Mouse (Mus musculus) cerebellum, adult (tissue): Measurements from ENCODE around the gene Insr.

Experiments used
- ATAC-seq: cut with Nextera tagmentation; 2 replicates; pipeline ENCODE4 v1.9.2; 2017; ENCODE audit warnings: mild to moderate bottlenecking, moderate library complexity, mixed read lengths; ENCODE audit not compliant: insufficient number of reproducible peaks, low FRiP score, low TSS enrichment

The Insr gene

DNA sequence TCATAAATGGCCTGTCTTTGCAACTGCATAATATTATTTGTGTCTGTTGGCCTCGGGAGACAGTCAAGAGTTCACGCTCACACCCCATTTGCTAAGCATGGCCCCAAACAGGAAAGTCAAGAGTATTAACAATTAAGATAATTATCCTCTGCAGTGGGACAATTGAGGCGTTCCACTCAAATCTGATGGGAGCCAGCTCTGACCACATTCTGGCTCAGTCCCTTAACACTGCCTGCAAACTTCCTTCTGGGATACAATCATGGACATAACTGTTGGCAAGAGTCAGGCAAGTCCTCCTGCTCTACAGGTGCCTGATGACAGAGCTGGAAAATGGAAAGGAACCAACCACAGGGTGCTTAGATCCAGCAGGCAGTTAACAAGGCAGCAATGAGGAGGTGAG is 43.1 kb downstream of the Insr start:
- no peak for ATAC-seq

DNA sequence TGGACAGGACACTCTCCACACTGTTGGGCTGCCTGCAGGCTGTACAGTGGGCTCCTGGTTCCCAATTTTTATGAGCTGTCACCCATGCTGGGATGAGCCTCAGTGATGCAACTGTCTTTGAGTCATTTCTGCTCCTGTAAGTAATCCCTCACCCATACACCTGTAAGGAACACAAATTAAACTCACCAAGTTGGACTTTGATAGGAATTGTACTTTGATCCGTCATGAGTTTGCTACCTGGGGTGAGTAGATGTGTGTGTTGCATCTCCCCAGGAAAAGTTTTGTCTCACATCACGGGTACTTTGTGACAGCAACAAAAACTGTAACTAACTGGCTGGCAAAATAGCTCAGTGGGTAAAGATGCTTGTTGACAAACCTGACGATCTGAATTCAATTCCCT is 44.8 kb downstream of the Insr start:
- ATAC-seq: no peak

DNA sequence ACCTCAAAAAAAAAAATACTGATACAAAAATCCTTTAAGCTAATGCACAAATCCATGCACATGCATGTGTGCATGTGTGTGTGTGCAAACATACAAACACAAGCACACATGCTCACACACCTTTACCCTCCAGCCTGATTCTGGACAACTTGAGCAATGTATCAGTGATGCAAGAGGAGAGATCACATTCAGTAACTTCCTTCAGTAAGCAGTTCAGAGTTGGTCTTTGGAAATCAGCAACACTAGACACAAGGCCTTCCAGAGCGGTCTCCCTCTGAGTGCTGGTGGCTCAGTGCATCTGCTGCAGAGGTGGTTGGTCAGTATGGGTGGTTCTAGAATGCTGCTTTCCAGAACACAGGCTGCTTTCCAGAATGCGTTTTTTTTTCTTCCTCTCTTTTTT is 46.8 kb downstream of the Insr start:
- ATAC-seq: no peak

DNA sequence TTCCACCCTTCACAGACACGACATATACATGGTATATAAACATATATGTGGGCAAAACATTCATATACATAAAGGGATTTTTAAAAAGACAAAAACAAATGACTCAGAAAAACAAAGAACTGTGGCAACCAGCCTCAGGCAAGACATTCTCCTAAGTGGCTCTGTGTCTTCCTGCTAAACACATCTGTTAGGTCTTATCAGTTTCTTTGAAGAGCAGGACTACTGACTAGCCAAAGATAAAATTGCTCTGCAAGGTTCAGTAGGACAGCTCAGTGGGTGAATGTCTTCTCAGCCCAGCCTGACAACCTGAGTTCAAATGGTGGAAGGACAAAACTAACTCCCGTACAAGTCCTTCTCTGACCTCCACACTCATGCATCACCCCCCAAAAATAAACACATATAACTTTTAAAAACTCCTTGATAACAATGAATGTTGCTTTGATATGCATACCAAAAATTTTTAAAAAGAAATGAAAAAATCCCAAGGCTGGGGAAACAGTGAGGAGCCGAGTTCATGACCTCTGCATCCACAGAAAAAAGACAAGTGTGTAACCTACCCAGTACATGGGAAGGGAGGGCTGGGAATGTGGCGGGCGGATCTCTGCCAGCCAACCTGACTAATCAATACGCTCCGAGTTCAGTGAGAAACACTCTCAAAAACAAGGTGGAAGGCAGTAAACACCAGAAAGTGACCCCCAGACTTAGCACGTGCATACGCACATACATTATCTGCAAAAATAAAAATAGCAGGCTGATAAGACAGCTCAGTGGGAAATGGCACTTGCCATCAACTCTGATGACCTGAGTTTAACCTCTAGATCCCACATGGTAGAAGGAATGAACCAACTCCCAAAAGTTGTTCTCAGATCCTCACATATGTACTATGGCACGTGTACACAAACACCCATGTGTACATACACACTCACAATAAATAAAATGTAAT is 49.0 kb downstream of the Insr start:
- ATAC-seq: no peak

DNA sequence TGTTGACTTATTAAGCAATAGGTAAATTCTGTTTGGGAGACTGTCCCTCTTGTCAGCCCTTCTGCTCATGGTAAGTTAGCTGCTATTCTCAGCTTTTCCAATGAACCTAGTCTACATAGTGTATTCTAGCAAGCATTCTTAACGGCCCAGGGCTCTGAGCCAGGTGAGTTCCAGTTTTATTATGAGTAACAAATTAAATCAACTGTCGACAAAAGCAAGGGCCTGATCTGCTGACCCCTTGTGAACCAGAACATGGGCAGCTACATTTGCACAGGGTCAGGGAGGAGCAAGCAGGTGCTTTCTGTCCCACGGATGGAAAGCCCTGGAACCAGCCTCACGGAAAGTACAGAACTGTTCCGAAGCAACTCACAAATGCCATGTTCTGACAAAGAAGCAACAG is 52.0 kb downstream of the Insr start:
- no peak for ATAC-seq

DNA sequence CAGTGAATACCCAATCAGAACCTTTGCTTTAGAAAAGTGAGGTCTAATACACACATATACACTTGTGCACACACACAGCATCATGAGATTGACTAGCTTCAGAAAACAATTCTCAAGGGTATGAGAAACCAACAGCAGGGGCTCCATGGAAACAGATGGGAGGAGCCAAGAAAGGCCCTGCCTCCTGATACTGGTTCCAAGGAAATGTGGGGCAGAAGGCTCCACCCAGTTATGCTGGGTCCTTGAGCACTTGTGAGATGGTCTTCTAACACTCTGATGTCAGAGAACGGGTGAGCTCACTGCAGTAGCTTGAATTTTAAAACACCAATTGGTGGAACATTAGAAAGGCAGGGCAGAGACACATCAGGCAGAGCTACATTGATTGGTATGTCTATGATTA is 53.7 kb downstream of the Insr start:
- no peak for ATAC-seq

DNA sequence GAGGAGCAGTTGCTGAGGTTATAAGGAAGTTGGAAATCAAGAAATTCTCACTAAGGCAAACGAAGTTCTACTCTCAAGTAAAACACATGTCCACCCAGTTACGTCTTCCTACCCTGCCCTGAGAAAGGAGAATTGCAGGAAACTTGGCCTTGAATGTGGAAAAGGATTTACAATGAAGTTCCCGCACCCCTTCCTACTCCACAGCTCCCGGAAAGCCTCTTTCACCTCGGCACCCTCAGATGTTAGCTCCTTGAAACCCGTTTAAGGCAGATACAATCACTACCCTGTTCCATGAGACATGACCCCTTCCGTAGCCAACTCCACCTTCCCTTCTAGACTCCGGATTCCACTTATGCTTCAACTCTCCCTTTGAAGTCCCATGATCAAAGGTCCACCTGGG is 54.2 kb downstream of the Insr start:
- no peak for ATAC-seq

DNA sequence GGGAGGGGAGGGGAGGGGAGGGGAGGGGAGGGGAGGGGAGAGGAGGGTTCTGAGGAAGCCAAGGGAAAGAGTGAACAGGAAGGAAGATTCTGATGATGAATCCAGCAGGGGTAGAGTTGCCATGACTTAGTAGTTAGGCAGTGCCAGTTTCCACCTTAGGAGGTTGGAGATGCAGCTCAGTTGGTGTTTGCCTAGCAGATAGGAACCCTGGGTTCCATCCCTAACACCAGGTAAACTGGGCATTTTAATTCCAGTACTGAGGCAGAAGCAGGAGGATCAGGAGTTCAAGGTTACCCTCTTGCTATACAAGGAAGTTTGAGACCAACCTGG is 56.8 kb downstream of the Insr start:
- ATAC-seq: no peak

DNA sequence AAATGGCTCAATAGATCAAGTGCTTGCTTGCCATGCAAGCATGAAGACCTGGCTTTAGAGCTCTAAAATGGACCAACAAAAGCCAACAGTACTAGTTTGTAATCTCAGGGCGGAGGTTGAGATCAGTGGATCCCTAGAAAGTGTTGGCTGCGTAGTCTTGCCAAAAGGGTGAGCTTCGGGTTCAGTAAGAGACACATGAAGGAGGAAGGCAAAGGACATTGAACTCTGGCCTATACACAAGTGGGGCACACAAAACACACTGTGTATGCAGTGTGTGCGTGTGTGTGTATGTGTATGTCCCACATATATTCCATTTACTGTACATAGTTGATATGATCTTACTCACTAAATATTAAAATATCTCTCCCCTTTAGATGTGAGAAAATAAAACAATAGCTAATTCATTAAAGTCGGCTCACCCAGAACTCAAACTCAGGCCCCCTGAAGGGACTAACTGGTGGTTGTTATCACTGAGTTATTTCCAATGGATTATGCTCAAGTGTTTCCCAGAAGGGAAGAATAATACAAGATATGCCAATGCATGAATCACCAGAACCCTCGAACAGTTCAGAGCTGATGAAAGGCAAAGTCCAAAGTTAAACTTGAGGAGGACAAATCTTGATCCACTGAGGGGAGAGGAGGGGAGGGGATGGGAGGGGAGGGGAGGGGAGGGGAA is 57.3 kb downstream of the Insr start:
- ATAC-seq: no peak

DNA sequence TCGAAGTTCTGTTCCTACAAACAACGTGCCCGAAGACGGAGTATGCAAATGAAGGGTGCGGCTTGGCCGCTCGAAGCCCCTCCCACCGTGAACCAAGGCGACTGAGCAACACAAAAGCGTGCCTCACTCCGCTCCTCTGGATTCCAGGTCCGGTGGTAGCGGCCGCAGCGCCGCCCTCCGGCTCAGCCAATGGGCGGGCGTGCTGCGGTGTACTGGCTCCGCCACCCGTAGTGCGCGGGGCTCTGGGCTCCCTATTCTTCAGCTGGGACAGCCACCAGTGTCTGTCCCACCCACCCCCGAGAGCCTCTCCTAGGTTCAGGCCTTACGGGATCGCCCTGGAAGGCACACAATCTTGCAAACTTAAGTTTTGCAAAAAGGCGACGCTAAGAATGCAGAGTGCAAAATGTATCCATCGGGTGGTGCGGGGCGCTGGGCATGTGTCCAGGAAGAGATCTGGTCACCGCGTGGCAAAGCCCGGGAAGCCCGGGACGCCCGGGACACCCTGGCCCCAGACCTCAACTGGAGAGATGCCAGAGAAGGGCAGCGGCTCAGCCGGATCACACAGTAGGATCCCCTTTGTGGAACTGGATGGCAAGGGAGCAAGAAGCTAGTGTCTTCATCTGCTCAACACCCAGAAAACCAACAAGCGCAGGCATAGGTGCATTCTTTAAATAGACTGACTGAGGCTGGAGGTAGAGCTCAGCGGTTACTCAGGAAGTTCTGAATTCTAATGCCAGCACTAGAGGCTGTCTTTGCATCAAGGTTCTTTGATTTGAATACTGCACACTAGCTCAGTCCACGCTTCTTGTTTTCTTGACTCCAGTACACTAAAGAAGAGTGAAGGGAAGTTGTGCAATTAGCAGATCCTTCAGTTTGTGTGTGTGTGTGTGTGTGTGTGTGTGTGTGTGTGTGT is 58.1 kb downstream of the Insr start:
- ATAC-seq: peak; percentile 98

DNA sequence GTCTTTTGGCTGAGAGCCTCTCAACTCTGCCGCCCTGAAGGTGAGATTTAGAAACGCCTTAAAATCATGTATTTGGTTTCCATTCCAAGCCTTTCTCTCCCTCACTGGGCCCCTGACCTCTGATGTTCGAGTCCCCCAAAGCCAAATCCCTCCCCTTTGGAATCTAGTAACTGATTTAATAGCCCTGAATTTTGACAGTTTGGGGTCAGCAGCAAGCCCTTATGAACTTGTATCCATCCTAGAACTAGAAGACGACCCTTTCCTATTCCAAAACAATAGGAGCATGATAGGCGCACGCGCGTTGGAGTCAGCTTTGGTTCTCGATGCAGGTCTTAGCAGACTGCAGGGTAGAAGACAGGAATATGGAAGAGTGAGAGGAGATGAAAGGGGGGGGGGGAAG is 58.9 kb downstream of the Insr start:
- no peak for ATAC-seq

DNA sequence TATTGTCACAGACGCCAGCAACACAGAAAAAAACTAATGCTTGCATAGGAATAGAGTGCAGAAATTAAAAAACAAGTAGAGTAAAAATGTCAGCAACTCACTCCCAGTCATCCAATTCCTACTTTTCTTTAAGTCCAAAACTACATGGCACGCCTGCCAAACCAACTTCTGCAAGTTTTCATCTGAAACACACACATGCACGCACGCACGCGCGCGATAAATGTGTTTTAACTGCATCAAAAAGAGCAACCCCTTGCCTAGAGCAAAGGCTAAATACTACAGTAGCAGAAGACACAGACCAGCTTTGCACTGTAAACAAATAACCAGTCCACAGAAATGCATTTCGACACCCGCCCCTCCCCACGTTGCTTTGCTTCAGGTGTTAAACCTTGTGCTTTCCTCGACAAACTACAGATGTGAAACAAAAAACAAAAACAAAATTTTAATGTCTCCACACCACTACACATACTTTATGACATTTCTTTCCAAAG is 59.5 kb downstream of the Insr start:
- ATAC-seq: no peak

DNA sequence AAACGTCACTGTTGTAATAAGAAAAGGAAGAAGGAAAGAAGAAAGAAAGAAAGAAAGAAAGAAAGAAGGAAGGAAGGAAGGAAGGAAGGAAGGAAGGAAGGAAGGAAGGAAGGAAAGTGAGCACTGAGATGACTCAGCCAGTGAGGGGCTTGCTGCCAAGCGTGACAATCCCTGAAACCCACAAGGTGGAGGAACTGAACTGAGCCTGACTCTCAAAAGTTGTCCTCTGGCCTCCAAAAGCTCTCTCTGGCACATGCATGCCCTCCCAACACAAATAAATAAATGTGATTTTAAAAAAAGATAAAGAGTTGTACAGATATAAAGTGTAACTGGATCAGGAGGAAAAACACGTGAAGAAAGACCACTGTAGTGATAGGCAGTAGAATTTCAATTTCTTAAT is 60.2 kb downstream of the Insr start:
- no peak for ATAC-seq

DNA sequence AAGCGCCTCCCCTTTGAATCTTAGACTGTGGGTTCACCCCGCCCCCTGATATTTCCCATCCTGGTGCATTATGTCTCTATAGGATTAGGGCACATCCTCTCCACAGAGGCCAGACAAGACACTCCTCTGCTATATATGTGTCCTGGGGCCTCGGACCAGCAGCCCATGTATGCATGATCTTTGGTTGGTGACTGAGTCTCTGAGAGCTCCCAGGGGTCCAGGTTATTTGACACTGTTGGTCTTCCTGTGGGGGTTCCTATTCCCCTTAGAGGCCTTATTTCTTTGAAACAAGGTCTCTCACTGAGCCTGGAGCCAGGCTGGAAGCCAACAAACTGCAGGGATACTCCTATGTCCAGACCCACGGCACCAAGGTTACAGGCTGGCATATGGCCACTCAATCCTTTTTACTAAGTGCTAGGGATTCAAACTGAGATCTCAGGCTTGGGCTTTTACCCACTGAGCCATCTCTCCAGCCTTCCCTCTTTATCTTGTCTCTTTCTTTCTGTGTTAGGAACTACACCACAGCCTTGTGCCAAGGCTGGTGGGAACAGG is 62.8 kb downstream of the Insr start:
- ATAC-seq: no peak

DNA sequence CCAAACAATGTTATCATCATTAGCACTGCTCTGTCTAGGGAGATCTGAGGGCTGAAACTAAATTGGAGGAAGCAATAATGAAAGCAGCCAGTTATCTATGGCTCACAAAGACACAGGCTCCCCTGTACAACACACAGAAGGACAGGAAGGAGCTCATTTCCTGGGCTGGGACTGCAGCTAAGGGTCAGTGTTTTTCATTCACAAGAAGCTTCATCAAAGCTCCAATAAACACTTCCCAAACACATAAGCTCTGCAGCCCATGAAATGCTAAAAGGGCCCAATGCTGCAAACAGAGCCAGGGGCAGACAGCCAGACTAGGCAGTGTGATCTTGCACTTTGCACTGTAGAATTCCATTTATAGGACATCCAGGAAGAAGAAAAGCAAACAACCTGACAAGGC is 63.9 kb downstream of the Insr start:
- ATAC-seq: no peak

DNA sequence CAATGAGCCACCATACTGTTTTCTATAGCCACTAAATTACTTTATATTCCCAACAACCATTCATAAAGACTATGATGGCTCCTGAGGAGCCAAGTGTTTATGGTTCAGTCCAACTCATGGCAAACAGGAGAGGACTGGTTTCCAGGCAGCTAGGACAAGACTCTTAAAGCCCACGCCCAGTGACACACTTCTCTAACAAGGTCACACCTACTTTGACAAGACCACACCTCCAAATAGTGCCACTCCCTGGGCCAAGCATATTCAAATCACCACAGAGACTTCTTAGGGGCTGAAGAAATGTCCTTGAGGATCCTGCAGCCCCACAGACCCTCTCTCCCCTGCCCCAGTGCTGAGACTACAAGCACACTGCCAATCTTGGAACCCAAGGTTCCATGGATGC is 64.8 kb downstream of the Insr start:
- ATAC-seq: no peak

DNA sequence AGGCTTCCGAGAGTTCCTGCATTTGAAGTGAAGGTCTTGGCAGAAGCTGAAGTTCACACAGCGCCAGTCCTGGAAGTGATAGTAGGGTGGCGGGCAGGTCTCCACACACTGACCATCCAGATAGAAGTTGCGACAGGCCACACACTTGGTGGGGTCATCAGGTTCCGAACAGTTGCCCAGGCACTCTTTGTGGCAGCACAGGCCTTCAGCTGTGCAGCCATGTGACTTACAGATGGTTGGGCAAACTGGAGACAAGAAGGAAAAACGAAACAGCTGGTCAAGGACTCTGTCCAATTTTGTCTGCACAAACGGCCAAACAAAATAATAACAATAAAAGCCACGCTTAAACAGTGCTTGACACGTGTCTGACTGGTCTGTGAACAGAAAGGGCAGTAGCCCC is 68.0 kb downstream of the Insr start:
- 0 out of 2 replicates have a peak, but pooled peaks have one; percentile 20 for ATAC-seq

DNA sequence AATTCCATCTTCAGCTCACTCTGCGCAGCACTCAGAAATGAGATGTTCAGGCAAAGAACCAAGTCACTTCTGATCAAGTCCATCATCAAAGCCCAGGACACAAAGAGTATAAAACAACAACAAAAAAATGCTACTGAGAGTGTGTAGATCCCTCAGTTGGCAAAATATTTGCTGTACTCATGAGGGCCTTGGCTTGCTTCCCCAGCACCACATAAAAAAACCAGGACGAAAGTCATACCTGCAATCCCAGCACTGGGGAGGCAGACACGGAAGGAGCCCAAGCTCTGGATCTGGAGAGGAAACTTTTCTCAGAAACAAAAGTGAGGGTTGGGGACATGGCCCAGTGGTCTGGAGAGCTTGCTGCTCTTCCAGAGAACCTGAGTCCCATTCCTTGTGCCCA is 69.5 kb downstream of the Insr start:
- ATAC-seq: no peak

DNA sequence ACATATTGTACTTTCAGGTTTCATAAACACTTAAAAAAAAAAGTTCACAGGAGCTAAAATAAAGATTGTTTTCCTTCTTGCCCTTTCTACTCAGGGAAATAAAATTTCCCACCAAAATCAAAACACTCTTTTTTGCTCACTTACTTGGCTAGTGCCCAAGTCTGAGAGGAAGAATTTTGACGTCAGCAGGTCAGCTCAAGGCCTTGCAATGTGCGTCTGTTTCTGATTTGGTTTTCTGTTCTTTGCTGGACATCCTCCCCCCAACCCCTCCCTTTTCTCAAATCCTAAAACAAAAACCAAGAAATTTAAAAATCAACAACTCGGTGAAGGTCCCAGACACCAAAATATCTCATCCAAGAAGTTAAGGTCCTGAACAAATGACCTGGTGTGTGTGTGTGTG is 70.1 kb downstream of the Insr start:
- no peak for ATAC-seq

DNA sequence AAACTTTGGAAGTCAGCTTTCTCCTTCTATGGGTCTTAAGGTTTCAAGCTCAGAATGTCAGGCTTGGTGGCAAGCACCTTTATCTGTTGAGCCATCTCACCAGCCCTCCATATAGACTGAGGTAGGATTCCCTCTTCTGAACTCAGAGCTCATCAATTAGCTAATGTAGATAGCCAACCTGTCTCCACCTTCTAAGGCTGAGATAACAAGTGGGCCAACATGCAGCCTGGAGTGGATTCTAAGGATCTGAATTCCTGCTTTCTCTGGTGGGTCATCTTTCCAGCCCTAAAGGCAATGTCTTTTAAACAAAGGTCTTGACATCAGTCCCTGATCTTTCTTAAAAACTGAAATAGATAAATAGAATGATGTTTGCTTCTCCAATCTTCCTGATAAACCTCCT is 70.7 kb downstream of the Insr start:
- no peak for ATAC-seq
